Mouse (Mus musculus): Measurements from ENCODE around the gene Ttc30b.

DNA sequence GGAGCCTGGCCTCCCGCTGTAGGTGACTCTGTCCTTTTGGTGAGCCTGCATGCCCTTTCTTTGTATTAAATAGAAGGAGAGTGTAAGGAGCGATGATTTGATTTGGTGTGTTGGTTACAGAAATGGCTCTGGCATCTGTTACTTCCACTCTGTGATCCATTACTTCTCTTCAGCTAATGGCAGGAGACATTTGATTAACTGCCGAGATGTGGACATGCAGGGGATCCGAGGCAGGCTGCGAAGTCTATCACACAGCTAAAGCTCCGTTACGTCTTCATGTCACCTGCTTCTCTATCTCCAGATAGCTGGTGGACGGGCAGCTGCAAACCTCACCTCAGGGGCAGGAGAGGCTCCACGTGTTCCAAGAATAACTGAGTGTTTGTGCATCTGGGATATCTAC is 35.7 kb upstream of the Ttc30b start:
- TF ChIP-seq CTCF (IDR thresholded peaks at IDR 0.05; ENCODE audit: borderline replicate concordance, control insufficient read depth, extremely low read depth, insufficient read depth, low read length, poor library complexity) (no peak), POLR2A (IDR thresholded peaks at IDR 0.05; ENCODE audit: control insufficient read depth, extremely low read depth, insufficient read depth, low read length, poor library complexity) (no peak)
